Mouse (Mus musculus) retina, postnatal 1 day (tissue): ENCODE measurements around the gene Epn3.

ENCODE experiments used
- DNase-seq: peaks from one replicate; pipeline ENCODE4 v3.0.0-alpha.2; 2012

Epn3 gene

GRCm38 (mm10) chr11:94499661-94500152 is at the start of gene Epn3:
Gene Epn3, minus strand, starts transcription at chr11:94499974.
- peak; percentile 52 for DNase-seq

- DNase-seq = peak; percentile 97
Measured at GRCm38 (mm10) chr11:94548888-94549690, 49.3 kb upstream of the Epn3 start, which contains the start of gene Rsad1. Gene Rsad1, minus strand, starts transcription at chr11:94549255.

- peak; percentile 74 for DNase-seq
Measured at GRCm38 (mm10) chr11:94548041-94548784, 48.4 kb upstream of the Epn3 start.

- DNase-seq = no peak
Measured at GRCm38 (mm10) chr11:94547271-94547670, 47.5 kb upstream of the Epn3 start.

- DNase-seq = no peak
Measured at GRCm38 (mm10) chr11:94546381-94546780, 46.6 kb upstream of the Epn3 start.

- peak; percentile 27 for DNase-seq
Measured at GRCm38 (mm10) chr11:94544422-94544821, 44.6 kb upstream of the Epn3 start.

GRCm38 (mm10) chr11:94543932-94544331 is 44.2 kb upstream of the Epn3 start:
- peak; percentile 83 for DNase-seq

- DNase-seq = no peak
Measured at GRCm38 (mm10) chr11:94543344-94543743, 43.6 kb upstream of the Epn3 start.

- no peak for DNase-seq
Measured at GRCm38 (mm10) chr11:94542400-94542799, 42.6 kb upstream of the Epn3 start.

GRCm38 (mm10) chr11:94539761-94540160 is 40.0 kb upstream of the Epn3 start:
- DNase-seq = no peak

GRCm38 (mm10) chr11:94538733-94539292 is 39.0 kb upstream of the Epn3 start:
- DNase-seq = no peak

- no peak for DNase-seq
Measured at GRCm38 (mm10) chr11:94533171-94533570, 33.4 kb upstream of the Epn3 start.

- peak; percentile 22 for DNase-seq
Measured at GRCm38 (mm10) chr11:94528879-94529278, 29.1 kb upstream of the Epn3 start.

GRCm38 (mm10) chr11:94526171-94526879 is 26.6 kb upstream of the Epn3 start:
- DNase-seq = peak; percentile 41

GRCm38 (mm10) chr11:94521219-94521843 is 21.6 kb upstream of the Epn3 start, which contains the start of gene Mycbpap:
Gene Mycbpap, minus strand, starts transcription at chr11:94521742.
- DNase-seq = peak; percentile 88

- DNase-seq = no peak
Measured at GRCm38 (mm10) chr11:94513452-94513851, 13.7 kb upstream of the Epn3 start.

- DNase-seq = no peak
Measured at GRCm38 (mm10) chr11:94508976-94509375, 9.2 kb upstream of the Epn3 start.

- no peak for DNase-seq
Measured at GRCm38 (mm10) chr11:94501482-94501881, 1.7 kb upstream of the Epn3 start.

GRCm38 (mm10) chr11:94500362-94500761 is 588 bp upstream of the Epn3 start:
- no peak for DNase-seq

- DNase-seq = no peak
Measured at GRCm38 (mm10) chr11:94499035-94499434, 739 bp downstream of the Epn3 start.

GRCm38 (mm10) chr11:94498093-94498996 is 1.4 kb downstream of the Epn3 start:
- DNase-seq = no peak
